Mouse (Mus musculus): Measurements from ENCODE around the gene Cacna2d4.

The Cacna2d4 gene

DNA sequence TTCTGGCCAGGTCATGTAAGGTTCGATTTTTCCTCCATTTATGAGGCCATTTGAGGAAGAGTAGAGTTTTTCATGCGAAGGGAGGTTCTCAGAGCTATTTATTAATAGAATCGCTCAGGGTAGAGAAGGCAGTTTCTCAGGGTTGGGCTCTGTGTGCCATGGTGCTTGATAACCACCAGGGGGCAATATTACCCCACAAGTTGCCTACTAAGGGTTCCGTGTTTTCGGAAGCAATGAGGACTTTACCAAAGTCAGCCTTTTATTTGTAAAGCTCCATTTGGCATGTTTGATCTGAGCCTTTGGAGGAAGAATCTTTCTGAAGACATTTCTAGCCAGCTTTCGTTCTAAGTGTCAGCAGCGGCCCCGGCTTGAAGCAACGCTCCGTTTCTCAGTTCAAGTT, 16.0 kb upstream of the Cacna2d4 start:
- DNase-seq (ENCODE audit: low spot score) = peak; percentile 88

DNA sequence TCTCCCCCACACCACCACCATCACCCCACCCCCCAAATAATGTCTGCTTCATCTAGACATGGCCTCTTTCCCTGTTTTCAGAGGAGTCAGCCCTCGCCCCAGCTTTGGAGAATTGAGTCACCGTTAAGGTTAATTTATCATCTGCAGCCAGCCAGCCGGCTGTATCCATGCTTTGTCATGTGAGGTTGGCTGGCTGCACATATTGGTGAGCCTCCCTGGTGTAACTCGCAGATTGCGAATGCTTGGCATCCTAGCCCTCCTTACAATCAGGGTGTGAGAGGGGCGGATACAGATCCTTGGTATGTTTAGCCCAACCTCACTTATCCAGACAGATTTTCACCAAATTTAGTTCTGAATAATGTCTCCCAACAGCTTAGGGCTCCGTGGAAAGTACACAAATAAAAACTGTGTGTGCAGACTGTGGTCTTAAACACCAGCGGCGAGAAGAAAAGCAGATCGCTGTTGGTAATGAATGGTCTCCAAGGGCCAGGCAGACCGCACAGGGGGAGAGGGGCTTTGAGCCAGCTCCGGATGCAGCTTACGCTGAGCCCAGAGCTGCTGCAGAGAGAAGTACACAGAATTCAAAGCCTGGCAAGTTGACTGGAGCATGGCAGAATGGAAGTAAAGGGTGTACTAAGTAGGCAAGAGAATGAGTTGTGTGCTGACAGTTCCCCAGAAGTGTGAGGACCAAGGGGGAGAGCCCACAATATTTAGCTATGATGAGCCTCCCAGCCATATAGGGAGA, 11.7 kb upstream of the Cacna2d4 start:
- DNase-seq (ENCODE audit: low spot score) = no peak

DNA sequence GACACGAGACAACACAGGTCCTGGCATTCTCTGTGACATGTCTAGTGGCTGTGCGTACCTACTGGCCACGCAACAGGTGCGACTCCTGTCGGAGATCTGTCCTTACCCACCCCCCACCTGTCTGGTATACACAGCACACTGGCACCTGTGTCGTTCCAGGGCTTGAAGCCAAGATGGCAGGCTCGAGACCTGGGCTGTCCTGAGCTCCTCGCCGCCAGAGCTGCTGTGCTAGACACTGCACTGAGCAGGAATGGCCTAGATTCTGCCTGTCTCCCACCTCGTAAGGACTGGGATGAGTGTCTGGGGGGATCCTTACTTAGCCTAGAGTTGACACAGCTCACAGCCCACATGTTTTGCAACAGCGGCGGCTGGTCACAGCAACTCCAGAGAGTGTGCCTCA, 11.1 kb upstream of the Cacna2d4 start:
- DNase-seq (ENCODE audit: low spot score) = no peak

DNA sequence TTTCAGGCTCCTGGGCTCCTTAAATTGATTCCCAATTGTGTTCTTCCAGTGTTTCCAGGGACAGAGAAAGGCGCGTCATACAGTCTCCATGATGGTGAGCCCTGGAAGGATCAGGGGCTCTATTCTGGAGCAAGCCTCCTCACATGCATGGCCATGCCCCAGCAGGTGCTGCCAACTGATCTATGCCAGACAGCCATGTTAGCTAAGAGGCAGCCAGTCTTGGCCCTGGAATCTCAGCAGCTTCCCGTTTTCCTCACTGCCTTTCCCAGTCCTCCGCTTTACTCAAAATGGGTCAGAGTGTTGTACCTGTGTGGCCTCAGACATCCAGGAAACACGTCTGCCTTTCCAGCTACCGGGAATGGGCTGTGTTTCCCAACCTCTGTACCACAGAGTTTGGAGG, 10.6 kb upstream of the Cacna2d4 start:
- DNase-seq (ENCODE audit: low spot score) = no peak

DNA sequence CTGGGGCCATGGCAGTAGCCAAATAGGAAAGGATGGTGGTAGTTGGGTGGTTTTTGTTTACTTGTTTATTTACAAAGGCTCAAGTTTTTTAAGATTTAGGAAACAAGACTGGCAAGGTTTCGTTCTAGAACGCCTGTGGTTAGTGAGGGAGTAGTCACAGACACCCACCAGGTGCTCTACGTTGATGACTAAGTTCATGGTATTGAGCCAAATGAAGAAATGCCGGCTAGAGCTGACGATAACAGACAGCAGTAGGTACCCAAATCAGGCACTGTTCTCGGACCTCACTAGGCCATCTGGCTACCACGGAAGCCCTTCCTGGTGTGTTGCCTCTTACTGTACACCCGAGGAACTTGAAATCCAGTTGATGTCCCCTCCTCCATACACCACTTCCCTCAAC, 9.3 kb upstream of the Cacna2d4 start:
- no peak for DNase-seq (ENCODE audit: low spot score)

DNA sequence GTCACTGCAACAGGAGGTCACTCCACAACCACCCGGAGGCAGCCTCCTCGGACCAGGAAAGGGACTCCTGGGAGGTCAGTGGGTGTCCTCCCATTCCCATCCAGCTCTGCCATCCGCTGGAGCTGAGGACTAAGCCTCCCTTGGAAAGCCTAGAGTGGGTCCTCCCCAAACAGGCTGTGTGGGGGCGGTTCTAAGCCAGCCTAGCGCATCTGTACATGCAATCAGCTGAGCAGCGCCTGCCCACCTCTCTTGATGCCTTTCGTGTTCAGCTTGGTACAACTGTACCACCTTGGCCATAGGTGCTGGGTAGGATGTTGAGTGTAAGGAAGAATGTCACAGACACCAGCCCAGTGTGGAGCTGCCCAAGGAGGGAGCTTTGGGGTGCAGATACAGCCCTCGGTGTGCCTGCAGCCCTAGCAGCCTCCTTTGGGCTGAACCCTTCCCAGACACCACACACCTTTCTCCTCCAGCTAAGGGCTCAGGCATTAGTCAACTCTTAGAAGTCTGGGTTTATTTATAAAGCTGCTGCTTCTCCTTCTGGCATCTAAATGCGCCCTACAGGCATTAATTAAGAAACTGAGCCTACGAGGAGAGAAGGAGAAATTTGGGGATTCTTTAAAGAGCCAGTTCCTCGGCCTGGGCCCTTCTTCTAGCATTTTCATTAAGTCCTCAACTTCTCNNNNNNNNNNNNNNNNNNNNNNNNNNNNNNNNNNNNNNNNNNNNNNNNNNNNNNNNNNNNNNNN, 7.3 kb upstream of the Cacna2d4 start:
- DNase-seq (ENCODE audit: low spot score) = no peak

DNA sequence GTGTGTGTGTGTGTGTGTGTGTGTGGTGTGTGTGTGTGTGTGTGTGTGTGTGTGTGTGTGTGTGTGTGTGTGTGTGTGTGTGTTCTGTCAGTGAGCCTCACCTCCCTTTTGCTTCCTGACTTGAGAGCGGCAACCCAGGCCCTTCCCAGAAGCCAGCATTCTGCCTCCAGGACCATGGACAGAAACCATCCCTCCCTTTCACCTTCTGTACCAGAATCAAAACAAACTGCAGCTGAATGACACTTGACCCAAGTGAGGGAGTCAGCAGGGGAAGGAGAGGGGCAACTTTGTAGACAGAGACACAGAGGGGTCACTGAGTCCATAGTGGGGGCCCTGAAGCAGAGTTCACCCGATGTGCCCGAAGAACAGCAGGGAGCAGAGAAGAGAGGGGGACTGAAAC, 3.3 kb upstream of the Cacna2d4 start:
- peak; percentile 80 for DNase-seq (ENCODE audit: low spot score)

DNA sequence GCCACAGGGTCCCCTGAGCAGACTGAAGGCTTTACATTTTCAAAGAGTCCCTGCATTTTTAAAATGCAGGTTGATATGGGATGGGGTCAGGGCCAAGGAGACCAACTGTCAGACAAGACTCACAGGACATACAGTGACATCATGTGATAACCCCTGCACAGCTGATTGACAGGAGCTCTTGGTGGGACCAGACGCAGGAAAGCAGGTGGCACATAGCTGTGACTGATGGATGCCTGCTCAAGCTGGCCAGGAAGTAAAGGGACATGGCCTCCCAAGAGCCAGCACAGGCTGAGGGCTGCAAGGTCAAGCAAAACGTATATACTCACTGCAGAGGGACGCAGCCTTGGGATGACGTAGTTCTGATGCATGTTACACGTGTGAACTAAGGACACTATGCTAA, 885 bp upstream of the Cacna2d4 start:
- no peak for DNase-seq (ENCODE audit: low spot score)

DNA sequence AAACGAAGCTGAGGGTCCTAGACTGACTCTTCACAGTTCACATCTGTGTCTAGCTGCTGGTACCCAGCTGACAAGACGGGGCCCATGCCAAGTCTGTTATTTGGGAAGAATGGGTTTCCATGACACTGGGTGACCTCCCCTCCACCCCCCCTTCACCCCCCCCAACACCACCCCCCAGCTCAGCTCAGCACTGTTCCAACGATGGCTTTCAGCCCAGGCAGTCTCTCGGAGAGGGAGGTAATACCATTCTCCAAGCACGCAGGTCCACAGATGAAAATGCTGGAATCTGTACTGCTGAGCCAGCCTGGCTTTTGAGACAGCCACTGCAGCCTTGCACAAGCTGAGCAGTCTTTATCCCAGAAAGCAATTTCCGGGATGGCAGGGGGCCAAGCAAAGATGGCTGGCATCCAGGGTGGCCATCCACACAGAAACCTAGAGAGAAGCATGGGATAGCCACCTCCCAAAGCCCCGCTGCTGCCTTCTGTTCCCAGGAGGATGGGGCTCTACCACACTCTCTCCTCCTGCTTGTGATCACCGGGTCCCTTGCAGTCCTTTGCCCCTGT, 1.2 kb downstream of the Cacna2d4 start:
- peak; percentile 77 for DNase-seq (ENCODE audit: low spot score)

DNA sequence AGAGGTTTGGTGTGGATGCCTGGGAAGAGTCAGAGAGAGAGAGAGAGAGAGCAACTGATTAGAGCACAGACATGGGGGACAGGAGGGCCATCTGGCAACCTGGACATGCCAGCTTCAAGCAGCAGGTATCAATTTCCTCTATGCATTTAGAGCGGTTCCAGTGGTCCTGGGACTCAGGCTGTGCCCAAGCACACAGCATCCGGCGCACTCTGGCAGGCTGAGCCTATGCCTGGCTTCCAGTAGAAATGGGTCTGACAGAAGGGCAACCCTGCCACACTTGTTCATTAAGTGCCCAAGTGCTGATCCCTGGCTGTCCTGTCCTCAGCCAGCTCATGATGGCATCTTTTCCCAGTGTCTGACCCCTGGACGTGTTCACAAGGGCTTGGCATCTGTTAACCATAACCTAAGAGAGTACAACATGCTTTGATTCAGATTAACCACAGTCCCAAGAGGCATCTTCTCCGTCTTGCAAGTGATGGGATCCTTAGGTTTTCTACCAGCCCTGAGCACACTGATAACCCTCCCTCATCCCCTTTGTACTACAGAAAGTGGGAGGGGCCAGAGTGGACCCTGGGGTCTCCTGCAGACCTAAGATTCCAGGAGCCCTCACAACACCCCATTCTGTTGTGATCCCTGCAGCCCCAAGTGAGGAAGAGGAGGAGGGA, 3.1 kb downstream of the Cacna2d4 start:
- DNase-seq (ENCODE audit: low spot score) = no peak

DNA sequence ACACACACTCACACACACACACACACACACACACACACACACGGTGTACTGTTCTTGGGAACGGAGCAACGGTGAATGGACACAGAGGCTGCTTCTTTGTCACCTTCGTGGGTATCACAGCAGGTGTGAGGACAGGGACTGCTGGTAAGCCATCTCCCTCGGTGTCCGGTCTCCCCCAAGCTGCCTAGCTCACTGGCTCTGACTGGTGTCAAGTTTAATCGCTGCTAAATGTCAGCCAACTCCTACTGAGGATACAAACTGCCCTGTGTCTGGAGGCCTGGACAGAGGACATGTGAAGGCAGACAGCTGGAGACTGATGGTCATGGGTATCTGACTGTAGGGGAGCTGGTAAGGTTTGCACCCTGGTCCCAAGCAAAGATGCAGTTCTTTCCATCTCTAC, 3.9 kb downstream of the Cacna2d4 start:
- DNase-seq (ENCODE audit: low spot score) = no peak

DNA sequence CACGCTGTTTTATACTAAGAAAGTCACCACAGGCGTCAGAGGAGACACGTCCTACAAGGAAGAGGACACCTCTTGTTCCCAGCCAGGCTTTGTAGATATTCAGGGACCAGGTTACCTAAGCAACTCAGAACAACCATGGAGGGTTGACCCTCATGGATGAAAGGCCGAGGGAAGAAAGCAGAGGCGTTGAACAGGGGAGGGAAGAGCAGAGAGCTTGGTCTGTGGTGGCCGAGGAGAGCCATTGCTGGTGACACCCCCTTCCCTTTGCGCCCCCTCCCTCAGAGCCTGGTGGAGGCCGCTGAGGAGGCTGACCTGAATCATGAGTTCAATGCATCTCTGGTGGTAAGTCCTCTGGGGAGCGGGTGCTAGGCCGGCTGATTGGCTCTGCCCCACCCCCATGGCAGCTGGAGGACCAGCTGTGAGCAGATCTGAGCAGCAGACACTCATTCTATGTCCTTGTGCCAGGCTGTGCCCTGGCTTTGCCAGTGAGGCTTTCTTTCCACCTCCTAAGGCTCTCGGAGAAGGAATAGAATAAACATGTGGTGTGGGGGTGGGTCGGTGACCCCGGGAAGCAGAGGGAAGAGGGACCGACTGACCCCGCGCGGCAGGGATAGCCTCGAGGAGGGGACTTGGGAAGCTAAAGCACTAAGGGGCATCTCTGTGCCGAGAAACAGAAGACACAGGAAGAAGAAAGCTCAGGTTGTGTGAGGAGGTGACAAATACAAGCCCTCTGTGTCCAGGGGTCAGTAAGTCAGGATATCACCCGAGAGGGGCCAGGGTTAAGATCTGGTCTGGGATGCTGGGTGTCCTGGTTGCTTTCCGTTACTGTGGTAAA, 4.8 kb downstream of the Cacna2d4 start:
- DNase-seq (ENCODE audit: low spot score) = no peak

DNA sequence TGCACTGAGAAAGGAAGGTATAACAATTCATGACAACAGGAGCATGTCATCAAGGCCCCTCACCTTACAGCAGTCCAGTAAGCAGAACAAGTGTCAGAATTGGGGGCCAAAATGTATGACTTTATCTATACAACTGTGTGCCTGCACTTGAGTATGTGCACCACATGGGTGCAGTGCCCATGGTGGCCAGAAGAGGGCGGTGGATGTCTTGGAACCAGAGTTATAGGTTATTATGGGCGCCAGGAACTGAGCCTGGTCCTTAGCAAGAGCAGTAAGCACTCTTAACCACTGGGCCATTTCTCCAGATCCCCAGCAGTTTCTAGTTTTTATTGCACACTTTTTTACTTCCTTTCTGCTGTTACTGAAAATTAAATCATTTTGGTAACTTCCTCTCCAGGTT, 9.8 kb downstream of the Cacna2d4 start:
- DNase-seq (ENCODE audit: low spot score) = no peak

DNA sequence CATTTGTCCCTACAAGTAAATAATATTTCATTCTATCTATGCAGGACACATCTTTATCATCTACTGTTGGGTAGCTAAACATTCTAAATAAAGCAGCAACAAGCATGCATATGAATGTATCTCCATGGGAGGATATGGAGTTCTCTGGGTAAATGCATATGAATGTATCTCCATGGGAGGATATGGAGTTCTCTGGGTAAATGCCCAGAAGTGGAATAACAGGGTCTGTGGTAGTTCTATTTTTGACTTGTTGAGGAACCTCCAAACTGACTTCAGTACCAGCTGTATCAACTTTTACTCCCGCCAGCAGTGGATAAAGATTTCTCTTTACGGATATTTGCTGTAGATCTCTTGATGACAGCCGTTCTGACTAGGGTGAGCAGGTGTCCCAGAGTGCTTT, 12.3 kb downstream of the Cacna2d4 start:
- no peak for DNase-seq (ENCODE audit: low spot score)

DNA sequence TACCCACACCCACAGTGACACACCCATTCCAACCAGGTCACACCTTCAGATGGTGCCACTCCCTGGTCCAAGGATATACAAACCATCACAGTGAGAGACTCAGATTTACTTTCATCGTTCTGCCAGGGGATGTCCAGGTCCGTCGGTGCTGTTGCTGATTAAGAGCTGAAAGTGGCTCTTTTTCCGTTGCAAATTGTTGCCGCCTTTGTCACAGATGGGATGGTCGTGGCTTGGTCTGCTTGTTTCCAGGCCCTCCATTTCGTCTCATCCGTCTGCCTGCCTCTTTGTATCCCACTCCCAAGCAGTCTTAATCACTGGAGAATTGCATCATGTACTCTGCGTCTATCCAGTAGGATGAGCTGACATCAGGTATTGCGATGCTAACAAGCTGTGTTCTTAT, 13.4 kb downstream of the Cacna2d4 start:
- DNase-seq (ENCODE audit: low spot score) = no peak

DNA sequence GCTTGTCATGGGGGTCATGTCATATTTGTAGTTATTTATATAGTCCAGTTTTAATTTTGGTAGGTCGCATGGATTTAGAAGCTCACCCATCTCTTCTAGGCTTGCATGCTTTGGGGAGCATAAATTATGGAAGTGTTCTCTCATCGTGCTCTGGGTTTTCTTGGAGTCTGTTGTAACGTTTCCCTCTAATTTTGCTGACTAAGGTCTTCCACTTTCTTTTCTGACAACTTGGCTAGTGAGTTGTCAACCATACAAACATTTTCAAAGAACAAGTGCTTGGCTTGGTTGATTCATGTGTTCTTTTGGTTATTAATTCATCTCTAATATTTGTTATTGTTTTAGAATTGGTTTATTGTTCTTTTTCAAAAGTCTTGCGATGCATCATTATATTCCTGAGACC, 15.4 kb downstream of the Cacna2d4 start:
- no peak for DNase-seq (ENCODE audit: low spot score)

DNA sequence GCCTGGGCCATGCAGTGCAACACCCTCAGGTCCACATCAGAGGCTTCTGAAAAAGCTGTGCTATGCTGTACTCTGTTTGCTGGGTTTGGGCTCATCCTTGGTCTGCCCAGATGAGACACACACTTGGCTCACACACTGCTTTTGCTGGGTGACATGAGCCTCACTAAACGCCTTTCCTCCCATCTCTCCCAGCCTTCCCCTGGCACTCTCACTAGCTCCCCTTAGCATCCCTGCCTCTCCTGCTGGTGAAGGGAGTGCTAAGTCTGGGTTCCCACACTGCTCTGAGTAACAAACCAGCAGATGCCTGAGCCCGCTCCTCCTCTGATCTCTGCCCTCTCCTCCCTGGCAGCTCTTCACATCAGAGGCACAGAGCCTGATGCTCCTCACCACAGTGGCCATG, 40.4 kb downstream of the Cacna2d4 start:
- no peak for DNase-seq (ENCODE audit: low spot score)

DNA sequence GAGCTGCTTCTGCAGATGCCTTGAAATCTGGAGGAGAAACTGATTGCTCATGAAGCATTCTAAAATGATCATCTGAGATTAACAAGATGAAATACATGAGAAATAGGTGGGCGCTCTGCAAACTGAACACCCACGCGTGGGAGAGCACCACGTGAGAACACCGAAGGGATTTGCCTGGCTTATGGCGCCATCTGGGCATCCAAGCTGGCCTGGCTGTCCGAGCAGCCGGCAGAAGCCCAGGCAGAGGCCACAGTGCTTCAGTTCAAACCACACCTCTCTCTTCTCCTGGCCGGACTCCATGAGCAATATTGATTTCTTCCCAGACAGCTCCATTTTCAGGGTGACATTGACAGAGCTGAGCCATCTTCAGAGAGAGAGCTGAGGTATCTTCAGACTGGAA, 44.4 kb downstream of the Cacna2d4 start:
- DNase-seq (ENCODE audit: low spot score) = no peak

DNA sequence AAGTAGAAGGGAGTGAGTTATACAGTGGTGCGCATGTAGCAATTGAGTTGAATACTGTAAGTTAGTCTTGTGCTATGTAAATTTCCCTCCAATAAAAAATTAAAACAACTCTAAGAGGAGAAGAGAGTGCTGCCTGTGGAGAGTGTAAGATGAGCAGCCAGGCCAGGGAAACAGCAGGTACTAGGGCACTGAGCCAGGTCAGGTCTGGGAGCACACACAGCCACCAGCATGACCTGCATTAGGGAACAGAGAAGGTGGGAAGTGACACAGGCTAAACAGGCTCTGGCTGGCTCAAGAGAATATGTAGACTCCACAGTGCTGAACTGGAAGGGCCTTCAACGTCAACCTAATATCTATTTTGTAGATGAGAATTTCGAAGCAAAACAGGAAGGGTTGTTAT, 65.0 kb downstream of the Cacna2d4 start:
- no peak for DNase-seq (ENCODE audit: low spot score)

DNA sequence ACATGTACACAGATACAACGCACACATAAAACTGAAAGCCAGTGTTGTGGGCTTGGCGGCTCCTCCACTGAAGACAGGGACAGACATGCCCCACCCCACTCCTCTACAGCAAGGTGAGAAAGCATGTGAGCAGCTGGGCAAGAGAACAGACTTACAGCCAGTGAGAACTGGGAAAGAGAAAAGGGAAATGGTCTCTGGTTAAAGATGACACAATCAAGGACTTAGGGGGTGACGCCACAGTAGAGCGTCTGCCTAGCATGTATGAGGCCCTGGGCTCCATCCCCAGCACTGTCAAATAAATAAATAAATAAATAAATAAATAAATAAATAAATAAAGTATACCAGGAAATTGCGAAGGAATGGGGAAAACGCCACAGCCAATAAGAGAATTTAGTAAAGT, 67.0 kb downstream of the Cacna2d4 start:
- no peak for DNase-seq (ENCODE audit: low spot score)

DNA sequence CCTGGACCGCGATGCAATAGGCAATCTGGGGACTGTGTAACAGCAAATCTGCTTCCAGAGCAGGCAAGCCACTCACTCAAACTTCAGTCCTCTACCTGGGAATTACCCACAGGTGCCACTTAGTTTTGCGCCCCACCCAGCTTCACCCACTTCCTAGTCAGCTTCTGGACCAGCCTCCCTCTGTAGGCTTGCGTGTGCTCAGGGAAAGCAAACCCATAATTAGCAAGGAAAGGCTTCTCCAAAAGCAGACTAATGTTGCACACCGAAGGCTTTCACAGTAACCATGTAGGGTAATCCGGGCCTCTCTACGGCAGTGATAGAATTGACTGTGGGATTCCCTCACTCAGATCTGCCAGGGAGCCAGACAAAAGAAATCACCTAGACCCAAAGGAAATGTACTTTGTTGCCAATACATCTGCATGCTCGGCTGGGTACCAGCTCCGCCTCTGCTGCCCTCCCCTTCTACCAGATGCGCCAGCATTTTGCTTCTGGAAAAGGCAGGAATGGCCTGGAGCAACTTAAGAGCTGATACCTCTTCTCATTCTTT, 71.6 kb downstream of the Cacna2d4 start:
- no peak for DNase-seq (ENCODE audit: low spot score)

DNA sequence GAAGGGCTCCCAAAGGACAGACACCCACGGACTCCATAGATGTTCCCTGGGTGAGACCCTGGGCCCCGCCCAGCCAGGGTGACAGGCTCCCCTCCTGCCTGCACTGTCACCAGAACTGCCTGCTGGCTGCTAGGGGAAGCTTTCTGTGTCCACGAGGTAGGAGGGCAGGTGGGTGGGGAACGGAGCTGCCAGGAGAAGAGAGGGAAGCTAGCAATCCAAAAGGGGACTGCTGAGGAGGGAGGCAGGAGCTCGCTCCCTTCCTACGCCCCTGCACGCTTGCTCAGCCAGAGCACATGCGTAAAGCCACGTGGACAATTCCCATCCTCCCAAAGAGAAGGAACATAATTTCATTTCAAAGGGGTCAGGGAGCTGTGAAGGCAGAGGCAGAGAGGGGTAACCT, 73.8 kb downstream of the Cacna2d4 start:
- no peak for DNase-seq (ENCODE audit: low spot score)
